Mouse (Mus musculus) heart, postnatal 14 days (tissue): ENCODE measurements around the gene Gng3. TPM values are rescaled to one million over a fixed set of nuclear protein-coding genes. Genes with fewer than 3 reads are reported as not detected.
"Not testable (repeated sequence)": the region's sequence is repeated elsewhere in the genome, so short reads cannot be mapped to it uniquely, and the experiment has no call there.

Experiments
- DNase-seq, 2 experiments: peaks; one replicate each; pipeline ENCODE4 v3.0.0; 2021 to 2022
- intact Hi-C: fragments of 180-260 bp; cut with DNase I; formaldehyde crosslinking; loops from one replicate; pipeline ENCODE4 v1.15.1; 2025
- long read RNA-seq, 2 experiments: library from polyadenylated mRNA; stranded (forward); transcript quantifications; one replicate each; pipeline ENCODE4 v2.0.0; 2021
- total RNA-seq, 2 experiments: library from RNA; stranded (reverse); gene quantifications; 2 replicates each; pipeline ENCODE4 v1.2.3; 2021

Gng3 gene
- total RNA-seq, result not detected
- long read RNA-seq, experiment 1, partial matches to known transcripts, result 0 of 1 reads
- long read RNA-seq, experiment 1, other reads (novel, unspliced or antisense), result 1 of 1 reads
- long read RNA-seq, experiment 2, partial matches to known transcripts, result 0 of 3 reads
- long read RNA-seq, experiment 2, other reads (novel, unspliced or antisense), result 3 of 3 reads

DNA sequence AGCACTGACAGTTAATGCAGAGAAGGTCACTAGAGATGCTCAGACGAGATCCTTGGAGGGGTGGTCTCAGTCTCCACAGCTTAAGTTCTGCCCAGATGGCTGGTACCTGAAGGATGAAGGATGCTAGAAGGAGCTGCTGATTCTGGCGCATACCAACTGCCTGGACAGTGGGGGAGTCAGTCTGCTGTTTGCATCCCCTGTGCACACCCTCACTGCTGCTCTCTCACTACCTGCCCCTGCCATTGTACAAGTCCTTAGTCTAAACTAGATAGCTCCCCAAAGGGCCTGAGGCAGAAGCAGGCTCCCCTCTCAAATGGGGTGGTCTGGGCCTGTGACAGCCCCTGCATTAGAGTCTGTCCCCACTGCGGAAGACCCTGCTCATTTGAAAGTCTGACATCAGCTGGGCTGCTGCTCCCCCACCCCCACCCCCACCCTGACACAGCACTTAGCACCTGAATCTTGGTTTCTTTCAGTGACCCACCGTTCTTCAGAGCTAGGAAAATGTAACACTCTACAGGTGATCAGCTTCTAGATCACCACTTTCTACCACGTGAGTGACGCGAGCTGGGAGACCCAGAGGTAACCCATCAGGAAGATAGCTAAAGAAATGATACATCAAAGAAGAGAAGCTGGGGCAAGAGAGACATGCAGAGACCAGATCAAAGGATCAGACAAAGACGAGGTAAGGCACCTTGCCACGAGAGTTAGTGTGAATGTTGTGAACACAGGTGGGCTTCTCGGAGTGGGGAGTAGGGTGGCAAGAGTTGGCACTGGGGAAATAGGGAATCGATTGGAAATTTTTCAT, at the start of gene Gng3:
TSS of gene Gng3 (minus strand) at position 92 of the 805 bp plus-strand sequence.
- DNase-seq, result no peak
- intact Hi-C loops, result no loop called here

DNA sequence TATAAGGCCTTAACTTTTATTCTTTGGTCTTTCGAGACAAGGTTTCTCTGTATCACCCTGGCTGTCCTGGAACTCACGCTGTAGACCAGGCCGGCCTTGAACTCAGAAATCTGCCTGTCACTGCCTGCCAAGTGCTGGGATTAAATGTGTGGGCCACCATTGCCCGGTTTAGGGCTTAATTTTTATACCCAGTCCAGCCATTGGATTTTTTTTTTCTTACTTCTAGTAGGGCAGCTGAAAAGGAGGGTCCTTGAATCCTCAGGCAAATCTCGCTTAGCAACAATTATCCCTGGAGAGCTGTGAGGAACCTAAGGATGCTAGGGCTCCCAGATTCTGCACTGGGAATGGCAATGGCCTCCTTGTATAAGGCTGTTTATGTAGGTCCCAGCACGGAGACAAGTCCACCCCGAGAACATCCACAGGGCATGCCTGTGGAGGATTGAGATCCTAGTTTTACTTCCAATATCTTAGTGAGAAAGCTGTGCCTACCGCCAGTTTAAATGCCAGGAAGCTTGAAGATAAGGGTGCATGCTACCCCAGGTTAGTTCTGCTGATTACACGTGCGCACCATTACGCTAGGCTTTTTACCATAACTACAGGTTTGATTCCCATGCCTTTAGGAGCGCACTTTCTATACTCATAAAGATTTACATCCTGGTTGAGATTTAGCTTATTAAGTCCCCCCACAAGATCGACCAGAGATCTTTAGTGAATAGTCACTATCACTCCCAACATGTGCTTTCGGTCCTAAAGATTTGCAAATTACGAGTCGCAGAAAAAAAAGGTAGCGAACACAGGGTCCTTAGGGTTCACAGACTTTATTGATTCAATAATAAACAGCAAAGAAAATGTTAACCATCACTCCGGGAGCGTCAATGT, 48.8 kb upstream of the Gng3 start:
- intact Hi-C loops, result loop anchor here (5.0 kb wide), 2 partner anchors 46 to 54 kb away; partner anchors contain the start of gene Mta2
- DNase-seq, result no peak

DNA sequence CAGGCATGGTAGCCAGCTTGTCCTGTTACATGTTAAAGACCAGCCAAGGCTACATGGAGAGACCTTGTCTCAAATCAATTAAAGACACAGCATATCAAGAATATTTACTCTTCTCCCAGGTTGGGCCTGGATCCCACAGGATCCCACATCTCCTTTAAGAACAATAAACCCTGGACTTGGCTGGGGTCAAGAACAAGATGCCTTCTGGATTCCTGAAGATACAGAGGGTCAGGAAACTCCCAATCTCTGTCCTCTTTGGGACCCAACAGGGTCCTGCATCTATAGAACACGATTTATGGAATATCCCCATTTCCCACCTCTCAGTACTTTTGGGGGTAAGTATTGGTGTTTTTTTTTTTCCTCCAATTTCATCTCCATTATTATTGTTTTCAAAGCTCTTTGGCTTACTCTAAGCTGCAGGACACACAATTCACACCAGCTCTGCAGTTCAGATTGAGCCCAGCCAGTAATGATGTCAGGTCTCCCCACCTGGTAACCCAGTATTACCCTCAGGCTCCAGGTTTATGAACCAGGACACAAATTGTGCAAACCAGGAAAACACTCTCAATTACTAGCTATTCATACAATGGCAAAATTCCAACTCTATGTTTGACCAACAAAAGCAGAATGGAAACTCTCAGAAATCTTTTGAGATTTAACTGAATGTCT, 48.1 kb upstream of the Gng3 start:
- intact Hi-C loops, result loop anchor here (5.0 kb wide), 2 partner anchors 45 to 55 kb away; partner anchors contain the start of gene Mta2
- DNase-seq, result no peak

DNA sequence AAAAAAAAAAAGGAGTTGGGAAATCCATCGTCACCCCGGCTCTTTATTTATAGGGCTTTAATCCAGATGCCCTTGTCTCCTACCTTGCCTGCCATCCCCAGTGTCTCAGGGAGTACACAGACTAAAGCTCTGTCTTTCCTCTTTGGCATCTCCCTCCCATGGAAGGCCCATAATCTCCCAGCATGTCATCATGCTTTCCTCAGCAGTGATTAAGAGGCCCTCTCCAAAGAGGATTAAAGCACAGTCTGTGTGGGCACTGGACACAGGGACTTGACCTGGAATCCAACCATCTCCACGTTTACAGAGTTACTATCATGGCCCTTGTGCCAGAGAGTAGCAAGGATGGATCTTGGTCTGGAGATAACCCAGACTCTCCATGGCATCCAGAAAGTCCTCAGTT, 44.6 kb upstream of the Gng3 start, which contains the start of the genes Lbhd1 and Gm49403:
TSS of gene Lbhd1 (plus strand) at position 117 of the 400 bp plus-strand sequence.
TSS of gene Gm49403 (plus strand) at position 315 of the 400 bp plus-strand sequence.
- intact Hi-C loops, result no loop called here
- DNase-seq, result no peak

DNA sequence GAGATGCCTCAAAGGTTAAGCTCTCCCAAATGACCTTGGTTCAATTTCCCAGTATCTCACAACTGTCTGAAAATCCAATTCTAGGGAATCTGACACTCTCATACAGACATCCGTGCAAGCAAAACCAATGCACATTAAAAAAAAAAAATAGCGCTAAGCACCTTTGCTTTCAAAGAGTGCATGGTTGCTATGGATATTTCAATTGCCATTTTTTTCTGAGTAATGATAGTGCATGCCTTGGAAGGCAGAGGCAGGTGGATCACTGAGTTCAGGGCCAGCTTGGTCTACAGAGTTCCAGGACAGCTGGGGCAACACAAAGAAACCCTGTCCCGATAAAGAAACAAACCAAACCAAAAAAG, 42.0 kb upstream of the Gng3 start:
- no peak for DNase-seq
- intact Hi-C loops, result no loop called here

DNA sequence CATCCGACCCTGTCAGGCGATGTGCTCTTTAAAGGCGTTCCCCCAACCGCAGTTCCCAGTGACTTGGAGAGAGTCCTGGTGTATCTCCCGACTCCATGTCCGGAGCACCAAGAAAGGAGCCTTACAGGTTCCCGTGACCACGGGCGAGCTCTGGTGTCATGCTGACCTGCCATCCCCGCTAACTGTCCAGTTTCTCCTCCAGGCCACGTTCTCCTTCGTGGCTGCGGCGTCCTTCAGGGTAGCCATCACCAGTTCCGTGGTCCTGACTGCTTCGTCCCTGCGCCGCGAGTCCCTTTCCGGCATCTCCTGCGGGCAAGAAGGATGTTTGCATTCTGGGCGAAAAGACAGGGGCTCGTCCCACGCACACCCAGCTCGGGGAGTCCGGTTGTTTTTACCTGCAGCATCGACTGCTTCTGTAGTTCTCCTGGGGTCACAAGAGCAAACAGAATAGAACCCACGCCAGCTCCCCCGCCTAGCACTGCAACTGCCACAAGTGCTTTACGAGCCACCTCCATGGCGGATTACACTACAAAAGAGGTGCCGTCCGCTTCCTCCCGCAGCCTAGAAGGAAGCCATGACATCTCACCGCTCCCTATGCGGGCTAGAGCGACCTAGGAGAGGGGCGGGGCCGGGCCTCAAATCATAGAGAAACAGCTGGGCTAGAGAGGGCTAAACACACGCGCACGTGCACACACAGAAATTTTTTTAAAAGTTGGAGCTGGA, 41.5 kb upstream of the Gng3 start, which contains the start of gene Uqcc3:
TSS of gene Uqcc3 (minus strand) at position 613 of the 723 bp plus-strand sequence.
- DNase-seq, result peak; percentile 88 to 91
- intact Hi-C loops, result no loop called here

DNA sequence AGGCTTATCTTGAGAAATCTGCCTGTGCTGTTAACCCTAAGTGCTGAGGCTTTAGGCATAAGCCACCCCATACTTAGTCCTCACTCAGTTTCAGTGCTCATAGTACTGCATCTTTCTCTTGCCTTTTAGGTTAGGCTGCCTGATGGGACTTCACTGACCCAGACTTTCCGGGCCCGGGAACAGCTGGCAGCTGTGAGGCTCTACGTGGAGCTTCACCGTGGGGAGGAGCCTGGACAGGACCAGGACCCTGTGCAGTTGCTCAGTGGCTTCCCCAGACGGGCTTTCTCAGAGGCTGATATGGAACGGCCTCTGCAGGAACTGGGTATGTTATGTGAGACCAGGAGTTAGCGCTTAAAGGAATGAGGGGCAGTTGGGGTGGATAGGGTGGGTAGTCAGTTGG, 36.0 kb upstream of the Gng3 start:
- intact Hi-C loops, result no loop called here
- DNase-seq, result no peak

DNA sequence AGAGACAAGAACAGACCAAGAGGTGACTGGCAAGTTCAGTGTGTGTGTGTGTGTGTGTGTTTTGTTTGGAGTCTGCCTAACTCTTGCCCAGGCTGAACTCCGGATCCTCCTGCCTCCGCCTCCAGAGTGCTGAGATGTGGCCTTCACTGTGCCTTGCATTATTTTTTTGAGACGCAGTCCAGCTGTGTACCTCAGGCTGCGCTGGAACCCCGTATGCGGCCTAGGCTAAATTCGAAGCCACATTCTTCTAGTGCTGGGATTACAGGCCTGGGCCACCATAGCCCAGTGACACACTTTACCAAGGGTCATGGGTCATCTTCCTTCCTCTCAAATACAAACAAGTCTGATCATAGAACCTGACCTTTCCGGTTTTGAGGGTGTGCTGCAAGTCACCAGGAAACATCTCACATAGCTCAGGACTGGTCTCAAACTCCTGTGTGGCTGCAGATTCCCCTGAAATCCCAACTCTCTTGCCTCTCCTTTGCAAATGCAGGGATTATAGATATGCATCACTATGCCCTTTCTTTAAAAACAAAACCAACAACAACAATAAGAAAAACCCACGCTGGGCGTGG, 33.4 kb upstream of the Gng3 start:
- DNase-seq, result no peak
- intact Hi-C loops, result no loop called here

DNA sequence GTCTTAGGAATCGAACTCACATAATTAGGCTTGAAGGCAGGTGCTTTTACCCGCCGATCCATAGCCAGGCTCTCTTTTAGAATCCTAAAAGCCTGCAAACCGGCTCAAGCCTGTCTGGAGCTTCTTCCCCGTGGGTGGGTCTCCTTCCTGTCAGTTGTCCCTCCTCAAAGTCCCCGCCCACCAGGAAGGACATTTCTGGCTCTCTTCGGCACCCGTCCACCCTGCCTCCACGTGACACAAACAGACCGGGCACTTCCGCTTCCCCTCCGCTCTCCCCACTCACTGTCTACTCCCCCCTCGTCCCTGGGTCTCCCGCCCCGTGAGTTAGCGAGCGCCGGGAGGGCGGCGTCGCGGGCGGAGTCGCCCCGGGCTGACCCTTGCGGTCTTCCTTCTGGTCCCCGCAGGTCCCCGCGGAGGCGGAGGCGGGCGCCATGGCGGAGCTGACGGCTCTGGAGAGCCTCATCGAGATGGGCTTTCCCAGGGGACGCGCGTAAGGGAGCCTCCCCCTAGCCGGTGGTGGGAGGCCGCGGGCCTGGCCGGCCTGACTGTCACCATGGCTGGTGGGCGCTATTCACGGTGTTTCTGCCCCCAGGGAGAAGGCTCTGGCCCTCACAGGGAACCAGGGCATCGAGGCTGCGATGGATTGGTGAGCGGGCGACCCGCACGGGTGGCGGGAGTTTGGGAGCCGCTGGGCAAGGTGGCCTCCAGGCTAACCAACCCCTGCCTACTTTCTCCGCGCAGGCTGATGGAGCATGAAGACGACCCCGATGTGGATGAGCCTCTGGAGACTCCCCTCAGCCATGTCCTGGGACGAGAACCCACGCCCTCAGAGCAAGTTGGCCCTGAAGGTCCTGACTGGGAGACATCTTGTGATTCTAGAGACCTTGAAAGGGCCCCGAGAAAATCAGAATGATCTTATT, 32.5 kb upstream of the Gng3 start, which contains the start of gene Ubxn1:
TSS of gene Ubxn1 (plus strand) at position 230 of the 920 bp plus-strand sequence.
- DNase-seq, result peak; percentile 93 to 96
- intact Hi-C loops, result no loop called here

DNA sequence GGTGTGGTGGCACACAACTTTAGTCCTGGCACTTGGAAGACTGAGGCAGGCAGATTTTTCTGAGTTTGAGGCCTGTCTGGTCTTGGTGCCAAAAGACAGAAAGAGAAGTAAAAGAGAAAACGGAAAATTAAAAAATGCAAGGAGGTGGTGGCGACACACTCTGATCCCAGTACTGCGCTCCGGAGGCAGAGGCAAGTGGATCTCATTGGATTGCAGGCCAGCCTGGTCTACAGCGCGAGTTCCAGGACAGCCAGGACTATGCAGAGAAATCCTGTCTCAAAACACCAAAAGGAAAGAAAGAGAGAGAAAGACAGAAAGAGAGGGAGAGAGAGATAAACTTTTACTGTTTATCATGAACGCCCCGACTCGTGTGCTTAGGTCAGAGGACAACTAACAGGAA, 31.8 kb upstream of the Gng3 start:
- peak; percentile 8 to 15 for DNase-seq
- intact Hi-C loops, result no loop called here

DNA sequence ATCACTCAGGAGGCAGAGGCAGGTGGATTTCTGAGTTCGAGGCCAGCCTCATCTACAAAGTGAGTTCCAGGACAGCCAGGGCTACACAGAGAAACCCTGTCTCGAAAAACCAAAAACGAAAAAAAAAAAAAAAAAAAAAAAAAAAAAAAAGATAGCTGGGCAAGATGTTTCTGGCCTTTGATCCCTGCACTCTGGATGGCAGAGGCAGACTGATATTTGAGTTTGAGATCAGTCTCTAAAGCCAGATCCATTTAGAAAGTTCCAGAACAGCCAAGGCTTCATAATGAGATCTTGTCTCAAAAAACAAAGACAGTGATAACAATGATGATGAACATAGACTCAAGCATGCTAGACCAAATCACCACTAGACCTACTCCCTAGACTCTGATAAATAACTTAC, 31.4 kb upstream of the Gng3 start:
- intact Hi-C loops, result not testable (repeated sequence)

DNA sequence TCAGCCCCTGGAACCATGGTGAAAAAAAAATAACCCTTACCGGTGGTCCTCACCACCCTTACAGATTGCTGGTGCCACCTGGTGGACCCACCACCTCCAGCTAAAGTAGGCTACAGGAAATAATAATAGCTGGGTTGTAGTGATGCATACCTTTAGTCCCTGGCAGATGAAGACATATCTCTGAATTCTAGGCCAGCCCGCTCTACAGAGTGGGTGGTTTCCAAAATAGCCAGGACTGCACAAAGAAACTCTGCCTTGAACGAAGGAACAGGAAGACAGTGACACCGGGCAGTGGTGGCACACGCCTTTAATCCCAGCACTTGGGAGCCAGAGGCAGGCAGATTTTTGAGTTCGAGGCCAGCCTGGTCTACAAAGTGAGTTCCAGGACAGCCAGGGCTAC, 25.3 kb upstream of the Gng3 start:
- intact Hi-C loops, result no loop called here
- no peak for DNase-seq

More for the DNA sequence above, 31.4 kb upstream of the Gng3 start:
- not testable (repeated sequence) for DNase-seq

DNA sequence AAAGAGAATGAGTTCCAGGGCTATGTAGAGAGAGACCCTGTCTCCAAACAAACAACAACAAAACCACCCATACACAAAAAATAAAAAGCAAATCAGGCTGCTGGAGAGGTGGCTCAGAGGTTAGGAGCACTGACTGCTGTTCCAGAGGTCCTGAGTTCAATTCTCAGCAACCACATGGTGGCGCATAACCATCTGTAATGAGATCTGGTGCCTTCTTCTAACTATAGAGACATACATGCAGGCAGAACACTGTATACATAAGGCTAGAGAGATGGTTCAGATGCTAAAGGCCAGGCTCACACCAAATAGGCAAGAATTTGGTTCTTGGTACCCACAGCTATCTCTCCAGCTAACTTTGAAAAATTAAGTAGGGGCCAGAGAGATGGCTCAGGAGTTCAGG, 20.0 kb upstream of the Gng3 start:
- peak in 1 of 2 experiments; percentile 23 for DNase-seq
- intact Hi-C loops, result loop anchor here (5.0 kb wide), 1 partner anchor 118 kb away; no protein-coding TSS in a partner anchor

DNA sequence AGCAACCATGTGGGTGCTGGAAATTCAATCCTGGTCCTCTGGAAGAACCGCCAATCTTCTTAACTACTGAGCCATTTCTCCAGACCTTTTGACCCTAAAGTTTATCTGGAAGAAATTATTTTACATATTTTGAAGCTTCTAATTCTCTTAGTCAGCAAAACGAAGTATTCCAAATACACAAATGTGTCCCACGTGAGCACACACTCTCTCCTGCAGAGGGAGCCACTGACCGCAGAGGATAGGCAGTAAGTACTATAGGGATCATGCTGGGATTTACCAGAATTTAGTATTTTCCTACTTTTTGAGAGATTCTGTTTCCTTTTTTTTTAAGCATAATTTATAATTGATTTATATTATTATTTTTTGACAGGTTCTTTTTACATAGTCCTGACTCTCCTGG, 18.7 kb upstream of the Gng3 start:
- DNase-seq, result peak; percentile 47 to 71
- intact Hi-C loops, result loop anchor here (2.0 to 5.0 kb wide), 2 partner anchors 120 to 253 kb away; no protein-coding TSS in a partner anchor

DNA sequence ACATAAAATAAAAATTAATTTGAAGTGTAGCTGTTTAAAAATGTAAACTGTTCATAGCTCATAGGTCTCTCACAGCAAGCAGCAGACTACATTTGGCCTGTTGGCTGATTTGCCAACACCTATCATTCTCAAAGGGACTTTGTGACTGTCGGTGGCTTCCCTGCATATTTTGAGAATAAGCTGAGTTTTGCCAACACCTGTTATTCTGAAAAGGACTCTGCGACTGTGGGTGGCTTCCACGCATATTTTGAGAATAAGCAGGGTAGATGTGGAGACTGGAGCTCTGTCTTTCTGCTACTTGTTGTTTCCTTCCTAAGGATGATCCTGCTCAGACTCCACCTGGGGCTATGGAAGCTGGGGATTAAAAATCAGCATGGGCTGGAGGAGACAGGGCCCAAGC, 14.1 kb upstream of the Gng3 start:
- DNase-seq, result no peak
- intact Hi-C loops, result no loop called here

DNA sequence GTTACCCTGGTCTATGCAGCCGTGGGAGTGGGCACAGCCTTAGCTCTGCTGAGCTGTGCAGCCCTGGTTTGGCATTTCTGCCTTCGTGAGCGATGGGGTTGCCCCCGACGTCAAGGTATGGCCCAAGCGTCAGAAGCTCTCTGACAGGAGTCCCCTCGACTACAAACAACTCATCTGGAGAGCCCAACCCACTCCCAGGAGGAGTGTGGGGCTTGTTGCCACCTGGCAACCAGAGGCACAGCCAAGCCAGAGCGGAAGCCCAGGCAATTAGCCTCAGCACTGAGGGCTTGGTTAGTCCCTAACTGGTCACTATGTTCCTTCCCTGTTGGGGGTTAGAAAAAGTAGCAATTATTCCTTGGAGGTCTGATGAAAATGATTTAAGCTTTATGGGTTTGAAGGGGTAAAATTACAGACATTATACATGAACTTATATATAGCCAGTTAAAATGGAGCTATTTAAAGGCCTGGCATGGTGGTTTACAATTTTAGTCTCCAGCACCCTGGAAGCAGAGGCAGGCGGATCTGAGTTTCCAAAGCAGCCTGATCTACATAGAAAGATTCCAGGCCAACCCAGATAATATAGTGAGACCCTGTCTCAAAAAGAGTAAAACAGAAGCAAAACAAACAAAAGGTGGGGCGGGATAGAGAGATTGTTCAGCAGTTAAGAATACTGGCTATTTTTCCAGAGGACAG, 13.4 kb upstream of the Gng3 start:
- peak in 1 of 2 experiments; percentile 13 for DNase-seq
- intact Hi-C loops, result no loop called here

DNA sequence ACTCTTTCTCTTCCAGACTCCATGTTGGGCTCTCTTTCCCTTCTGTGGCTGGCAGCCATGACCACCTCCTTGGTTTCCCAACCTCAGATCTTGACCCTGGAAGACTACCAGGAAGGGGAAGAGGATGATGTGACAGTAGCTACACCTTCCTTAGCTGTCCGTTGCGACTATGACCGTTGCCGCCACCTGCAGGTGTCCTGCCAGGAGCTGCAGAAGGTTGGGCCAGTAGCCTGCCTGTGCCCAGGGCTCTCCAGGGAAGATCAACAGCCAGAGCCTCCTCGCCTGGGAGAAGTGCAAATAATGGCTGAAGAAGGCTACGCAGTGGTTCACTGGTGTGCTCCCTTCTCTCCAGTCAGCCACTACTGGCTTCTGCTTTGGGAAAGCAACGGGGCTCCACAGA, 12.6 kb upstream of the Gng3 start:
- intact Hi-C loops, result no loop called here
- DNase-seq, result no peak
